Mouse (Mus musculus) CH12.LX (cell line): Measurements from ENCODE around the gene Tmem184a. TPM values are rescaled to one million over a fixed set of nuclear protein-coding genes. Genes with fewer than 3 reads are reported as not detected.
A peak's percentile ranks its signal among the peaks of the same experiment; 100 is the strongest.

Source experiments
- DNase-seq: peaks from one replicate; pipeline ENCODE4 v3.0.0-alpha.2; 2013; ENCODE audit errors: extremely low read depth
- H3K27ac ChIP-seq: 2 replicates; pipeline ENCODE4 v1.5.1; 2012; ENCODE audit warnings: low read depth, mild to moderate bottlenecking, control low read depth, moderate library complexity; ENCODE audit not compliant: insufficient read depth
- H3K27me3 ChIP-seq: replicated peaks from 2 replicates; pipeline ENCODE3; 2012; ENCODE audit warnings: inconsistent platforms
- H3K36me3 ChIP-seq, 2 experiments: replicated peaks in 1 of 2; 2 replicates each; pipeline versions ENCODE3 to v1.6.1; 2012; ENCODE audit warnings: inconsistent platforms in 1 of 2, low read length in 1 of 2, mild to moderate bottlenecking in 1 of 2, mixed read lengths in 1 of 2, moderate library complexity in 1 of 2; ENCODE audit not compliant: control insufficient read depth in 1 of 2, insufficient read depth in 1 of 2
- H3K4me1 ChIP-seq, 2 experiments: 2 replicates each; pipeline ENCODE4 v1.6.1; 2012; ENCODE audit warnings: inconsistent platforms in 1 of 2, moderate library complexity in 1 of 2; ENCODE audit not compliant: insufficient read depth in 2 of 2, control insufficient read depth in 1 of 2
- H3K4me2 ChIP-seq: 2 replicates; pipeline ENCODE4 v1.6.1; 2012; ENCODE audit warnings: low read depth, mild to moderate bottlenecking, control low read depth; ENCODE audit not compliant: poor library complexity, insufficient read depth, severe bottlenecking
- H3K4me3 ChIP-seq, 3 experiments: fragments of 150-350 bp in 1 of 3; sonication (generic) in 1 of 3; replicated peaks in 1 of 3; 2 replicates each; pipeline versions ENCODE3 to v1.5.1; 2011 to 2012; ENCODE audit warnings: low read depth in 2 of 3, low read length in 2 of 3, mild to moderate bottlenecking in 2 of 3, moderate library complexity in 2 of 3, control low read depth in 1 of 3, improper control_type of control experiment in 1 of 3, inconsistent platforms in 1 of 3, mixed read lengths in 1 of 3; ENCODE audit not compliant: poor library complexity in 1 of 3
- H3K79me2 ChIP-seq: replicated peaks from 2 replicates; pipeline ENCODE4 v1.6.1; 2012; ENCODE audit warnings: mild to moderate bottlenecking, moderate library complexity; ENCODE audit not compliant: control insufficient read depth, poor library complexity, insufficient read depth, severe bottlenecking; ENCODE audit errors: extremely low read depth
- H3K9ac ChIP-seq: 2 replicates; pipeline ENCODE4 v1.6.1; 2012; ENCODE audit warnings: low read depth, mild to moderate bottlenecking, control low read depth, moderate library complexity; ENCODE audit not compliant: insufficient read depth
- H3K9me3 ChIP-seq: replicated peaks from 2 replicates; pipeline ENCODE3; 2012; ENCODE audit warnings: low read length, inconsistent platforms, mixed read lengths
- BHLHE40 ChIP-seq: IDR thresholded peaks from 2 replicates; pipeline ENCODE4 v1.6.1; 2011; ENCODE audit warnings: mild to moderate bottlenecking, low read depth, low read length, improper control_type of control experiment
- CHD2 ChIP-seq: IDR thresholded peaks from 2 replicates; pipeline ENCODE4 v1.6.1; 2011; ENCODE audit warnings: low read length, improper control_type of control experiment
- EP300 ChIP-seq: IDR thresholded peaks from 2 replicates; pipeline ENCODE4 v1.6.1; 2011; ENCODE audit warnings: low read length, improper control_type of control experiment
- ETS1 ChIP-seq: conservative IDR thresholded peaks from 2 replicates; pipeline ENCODE4 v1.6.1; 2012; ENCODE audit warnings: low read depth, mild to moderate bottlenecking, inconsistent platforms, low read length, improper control_type of control experiment, moderate library complexity
- HCFC1 ChIP-seq: IDR thresholded peaks from 2 replicates; pipeline ENCODE4 v1.6.1; 2012; ENCODE audit warnings: low read depth, mild to moderate bottlenecking, inconsistent platforms, low read length, improper control_type of control experiment
- JUN ChIP-seq: IDR thresholded peaks from 2 replicates; pipeline ENCODE4 v1.6.1; 2011; ENCODE audit warnings: low read depth, mild to moderate bottlenecking, low read length, improper control_type of control experiment, moderate library complexity; ENCODE audit not compliant: insufficient read depth
- JUND ChIP-seq: conservative IDR thresholded peaks from 2 replicates; pipeline ENCODE4 v1.6.1; 2011; ENCODE audit warnings: low read depth, low read length, improper control_type of control experiment
- KAT2A ChIP-seq: IDR thresholded peaks from 2 replicates; pipeline ENCODE4 v1.6.1; 2012; ENCODE audit warnings: low read length, improper control_type of control experiment, inconsistent platforms; ENCODE audit not compliant: insufficient replicate concordance
- MAFK ChIP-seq: IDR thresholded peaks from 2 replicates; pipeline ENCODE4 v1.6.1; 2011; ENCODE audit warnings: low read length, improper control_type of control experiment; ENCODE audit not compliant: insufficient replicate concordance
- MAZ ChIP-seq: IDR thresholded peaks from 2 replicates; pipeline ENCODE4 v1.6.1; 2012; ENCODE audit warnings: low read depth, mild to moderate bottlenecking, inconsistent platforms, low read length, improper control_type of control experiment, moderate library complexity
- MEF2A ChIP-seq: IDR thresholded peaks from 2 replicates; pipeline ENCODE4 v1.6.1; 2014; ENCODE audit warnings: low read depth, mild to moderate bottlenecking, inconsistent platforms, low read length, improper control_type of control experiment, borderline replicate concordance
- MXI1 ChIP-seq: IDR thresholded peaks from 2 replicates; pipeline ENCODE4 v1.6.1; 2011; ENCODE audit warnings: mild to moderate bottlenecking, low read depth, low read length, improper control_type of control experiment
- MYC ChIP-seq: IDR thresholded peaks from 2 replicates; pipeline ENCODE4 v1.6.1; 2011; ENCODE audit warnings: low read depth, mild to moderate bottlenecking, improper control_type of control experiment, low read length
- NELFE ChIP-seq: IDR thresholded peaks from 2 replicates; pipeline ENCODE4 v1.6.1; 2011; ENCODE audit warnings: low read depth, low read length, improper control_type of control experiment
- RAD21 ChIP-seq: IDR thresholded peaks from 2 replicates; pipeline ENCODE4 v1.6.1; 2011; ENCODE audit warnings: low read depth, mild to moderate bottlenecking, low read length, improper control_type of control experiment, moderate library complexity
- SMC3 ChIP-seq: IDR thresholded peaks from 2 replicates; pipeline ENCODE4 v1.6.1; 2011; ENCODE audit warnings: low read depth, low read length, improper control_type of control experiment
- TBP ChIP-seq: conservative IDR thresholded peaks from 2 replicates; pipeline ENCODE4 v1.6.1; 2011; ENCODE audit warnings: low read depth, low read length, improper control_type of control experiment
- TCF12 ChIP-seq: IDR thresholded peaks from 2 replicates; pipeline ENCODE4 v1.6.1; 2014; ENCODE audit warnings: low read depth, mild to moderate bottlenecking, inconsistent platforms, low read length, improper control_type of control experiment
- UBTF ChIP-seq: IDR thresholded peaks from 2 replicates; pipeline ENCODE4 v1.6.1; 2012; ENCODE audit warnings: low read depth, mild to moderate bottlenecking, inconsistent platforms, low read length, improper control_type of control experiment, moderate library complexity
- ZMIZ1 ChIP-seq: IDR thresholded peaks from 2 replicates; pipeline ENCODE4 v1.6.1; 2012; ENCODE audit warnings: low read depth, mild to moderate bottlenecking, inconsistent platforms, low read length, improper control_type of control experiment
- dilution Hi-C: fragments of 300-500 bp; cut with MboI; formaldehyde crosslinking; loops from 2 replicates; pipeline ENCODE4 v1.14.3; 2020; ENCODE audit warnings: low sequenced_read_pairs; ENCODE audit not compliant: extremely low pct_unique_long_range_greater_than_20kb, extremely low pct_ligation_motif_present
- in situ Hi-C: fragments of 300-500 bp; cut with MboI; formaldehyde crosslinking; loops from 3 replicates; pipeline ENCODE4 v1.14.3; 2019; ENCODE audit warnings: low sequenced_read_pairs, low pct_ligation_motif_present, low pct_unique_long_range_greater_than_20kb, mixed read lengths
- polyA plus RNA-seq: library from polyadenylated mRNA; unstranded; fragments of >175 nt; gene quantifications from 2 replicates; pipeline ENCODE4 v1.2.1, GENCODE M21; 2012; ENCODE audit warnings: low read depth; ENCODE audit not compliant: insufficient read length
- total RNA-seq, 2 experiments: library from RNA; depleted of rRNA; stranded (reverse); fragments of 300-350 nt in 1 of 2; fragments of >200 nt in 1 of 2; gene quantifications; 2 replicates each; pipeline ENCODE4 v1.2.3; 2012 to 2014

Gene Tmem184a
- total and polyA plus RNA-seq, 3 experiments = 0.16 to 0.20 TPM; not detected in 1

DNA sequence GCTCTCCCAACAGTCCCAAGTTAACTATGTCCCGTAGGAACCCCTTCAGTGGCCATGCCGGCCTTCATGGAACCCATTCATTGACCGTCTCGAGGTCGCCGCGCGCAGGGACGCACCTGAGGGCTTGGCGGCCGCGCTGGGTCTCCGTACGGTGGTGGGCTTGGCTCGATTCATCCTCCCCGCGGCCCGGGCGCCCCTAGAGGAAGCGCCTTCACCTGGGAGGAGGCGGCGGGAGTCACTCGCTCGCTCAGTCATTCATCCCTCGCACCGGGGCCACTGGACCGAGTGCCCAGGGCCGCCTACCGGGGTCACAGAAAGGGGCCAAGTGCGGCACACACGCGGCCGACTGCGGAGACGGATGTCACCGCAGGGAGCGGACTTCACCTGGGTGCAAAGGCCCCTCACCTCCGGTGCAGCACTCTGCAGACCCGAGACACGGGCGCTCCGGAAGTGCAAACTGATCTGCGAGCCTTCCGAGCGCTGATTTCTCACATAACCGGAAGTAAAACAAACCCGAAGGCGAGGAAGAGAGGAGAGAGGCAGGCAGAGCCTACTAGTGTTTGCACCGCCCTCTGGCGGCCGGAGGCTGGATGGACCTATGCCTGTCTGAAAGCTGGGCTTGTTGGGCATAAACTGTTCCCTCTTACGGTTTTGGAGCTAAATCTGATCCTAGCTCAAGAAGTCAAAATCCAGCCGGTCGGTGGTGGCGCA, 44.3 kb downstream of the Tmem184a start, which contains the start of gene Ints1 (continued):
- no peak for TF ChIP-seq SMC3
- TF ChIP-seq ETS1 = no peak
- no peak for TF ChIP-seq MAZ
- TF ChIP-seq MEF2A = peak; percentile 72; the same call in 1 of the 2 replicates
- TF ChIP-seq TBP = peak; percentile 80; the same call in 1 of the 2 replicates
- no peak for TF ChIP-seq JUN

DNA sequence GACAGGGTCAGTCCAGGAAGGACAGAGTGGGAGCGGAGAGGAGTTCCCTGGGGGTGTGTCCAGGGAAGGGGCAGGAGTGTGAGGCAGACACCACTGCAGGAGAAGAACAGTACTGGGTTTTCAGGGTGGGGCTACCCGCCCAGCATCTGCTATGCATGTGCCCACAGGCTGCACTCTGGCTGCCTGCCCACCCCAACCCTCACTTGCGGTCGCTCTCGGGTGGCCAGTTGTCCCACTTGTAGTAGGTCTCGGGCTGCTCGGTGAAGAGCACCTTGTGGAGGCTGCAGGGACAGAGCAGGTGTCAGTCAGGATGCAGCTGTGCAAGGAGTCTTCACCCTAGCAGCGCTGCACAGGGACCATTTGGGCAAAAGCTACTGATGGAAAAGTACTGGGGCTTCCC, 51.5 kb downstream of the Tmem184a start:
- Histone ChIP-seq H3K79me2 (no peaks in the 10 kb centered on the region), H3K4me1 (no peaks in the 10 kb centered on the region), H3K4me3 (no peak overlapping the region), H3K9me3 (no peaks in the 10 kb centered on the region), H3K4me2 (no peak overlapping the region), H3K27me3 (no peaks in the 10 kb centered on the region), H3K9ac (no peak overlapping the region), H3K27ac (no peak overlapping the region), H3K36me3 (peaks cover 93 to 97% of the 10 kb centered on the region in 2 experiments)
- DNase-seq = no peak
- in situ Hi-C loops (no loop called here), dilution Hi-C loops (no loop called here)
- TF ChIP-seq HCFC1 (no peak), CHD2 (no peak), JUND (no peak), MAZ (no peak), ZMIZ1 (no peak), ETS1 (no peak), EP300 (no peak), NELFE (no peak), SMC3 (no peak), TCF12 (no peak), BHLHE40 (no peak), MYC (no peak), UBTF (no peak), MEF2A (no peak), KAT2A (no peak), MXI1 (no peak), TBP (no peak), RAD21 (no peak), MAFK (no peak)
